Mouse (Mus musculus): ENCODE measurements at regions not wholly inside any gene's neighbourhood (a gene's known extent, or its start where the extent isn't known, plus 50 kb on each side); places are given as distances from the start of the nearest gene placed in this dataset.
A peak's percentile ranks its signal among the peaks of the same experiment; 100 is the strongest.

DNA sequence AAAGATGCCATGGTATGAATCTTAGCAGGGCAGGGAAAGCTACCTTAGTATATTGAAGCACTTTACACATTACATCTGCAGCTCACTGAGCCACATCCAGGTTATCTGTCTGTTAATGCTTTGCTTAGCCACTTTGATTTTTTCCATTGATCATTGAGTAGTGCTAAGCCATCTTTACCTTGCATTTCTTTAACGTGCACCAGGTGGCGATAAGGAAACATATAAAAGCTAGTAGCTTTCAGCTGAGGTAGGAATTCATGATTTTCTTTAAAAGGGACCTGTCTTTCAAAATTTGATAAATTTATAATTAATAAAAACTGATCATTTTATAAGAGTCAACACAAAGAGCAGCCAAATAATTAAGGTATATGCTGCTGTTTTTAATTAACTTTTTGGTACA lies 426.3 kb upstream of the Tpk1 start:
- peak; percentile 50 to 55 for DNase-seq

DNA sequence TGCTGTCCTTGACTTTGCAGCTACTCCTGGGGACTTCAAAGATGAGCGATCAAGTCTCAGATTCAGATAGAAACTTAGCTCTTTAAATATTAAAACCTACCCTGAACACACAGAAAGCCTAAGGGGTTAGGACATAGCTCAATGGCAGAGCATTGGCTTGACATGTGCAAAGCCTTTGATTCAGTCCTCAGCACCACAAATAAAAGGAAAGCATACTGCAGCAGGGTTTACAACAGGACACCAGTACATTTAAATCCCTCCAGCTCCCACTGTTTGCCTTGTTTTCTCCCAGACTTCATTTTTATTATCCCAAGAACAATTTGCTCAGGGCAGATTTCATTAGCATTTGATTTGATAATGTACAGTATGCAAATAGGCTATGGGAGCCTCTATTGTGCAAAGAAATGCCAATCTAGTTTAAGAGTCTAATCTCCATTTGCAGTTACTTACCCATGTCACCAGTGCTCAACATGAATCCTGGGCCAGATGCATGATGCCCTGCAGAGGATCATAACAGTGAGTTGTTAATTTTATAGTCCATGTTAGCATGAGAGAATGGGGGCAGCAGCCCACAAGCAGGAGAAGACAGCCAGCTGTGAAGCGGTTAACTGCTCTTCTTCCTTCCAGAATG lies 416.0 kb upstream of the Tpk1 start:
- DNase-seq = no peak

DNA sequence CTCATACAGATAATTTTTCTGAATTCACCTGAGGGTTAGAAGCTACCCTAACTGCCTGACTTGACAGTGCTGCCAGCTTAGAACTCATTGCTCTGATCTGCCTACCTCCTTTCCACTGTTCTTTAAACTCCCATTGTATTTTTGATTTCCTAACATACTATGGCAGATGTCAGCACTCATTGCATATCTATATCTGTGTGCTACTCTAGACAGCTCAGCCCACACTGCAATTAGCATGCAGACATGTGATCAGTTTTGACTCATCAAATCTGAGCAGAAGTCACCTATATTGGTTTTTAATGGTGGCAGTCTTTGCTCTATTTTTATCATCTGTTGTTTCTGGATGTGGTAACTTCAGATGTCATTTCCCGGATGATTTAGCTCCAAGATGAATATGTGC lies 407.0 kb upstream of the Tpk1 start:
- DNase-seq = no peak

DNA sequence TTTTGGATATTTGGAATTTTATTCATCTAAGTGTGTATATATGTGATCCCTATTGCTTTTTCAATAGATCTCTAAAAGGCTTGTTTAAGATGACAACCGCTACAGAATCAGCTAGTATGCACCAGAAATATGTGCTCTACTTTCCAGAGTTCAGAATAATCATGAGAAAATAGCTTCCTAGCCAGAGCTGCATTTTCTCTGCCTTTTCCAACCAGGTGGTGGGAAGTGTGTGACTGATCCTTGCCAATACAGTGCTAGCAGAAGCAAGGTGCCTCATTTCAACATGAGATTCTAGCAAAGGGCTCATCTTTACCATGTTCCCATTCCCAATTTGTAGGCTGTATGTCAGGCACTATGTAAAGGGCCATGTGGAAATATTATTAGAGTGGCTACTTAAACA lies 401.8 kb upstream of the Tpk1 start:
- DNase-seq = peak in 1 of 2 experiments; percentile 4
